Mouse (Mus musculus) neural tube, embryonic 11.5 days (tissue): ENCODE measurements around the gene Pstk. TPM values are rescaled to one million over a fixed set of nuclear protein-coding genes. Genes with fewer than 3 reads are reported as not detected.
"Not testable (repeated sequence)": the region's sequence is repeated elsewhere in the genome, so short reads cannot be mapped to it uniquely, and the experiment has no call there.

Experiments
- ATAC-seq: fragments of 200-750 bp; cut with Nextera tagmentation; 2 replicates; pipeline ENCODE4 v1.8.0; 2017; ENCODE audit warnings: moderate number of reproducible peaks, mild to moderate bottlenecking, moderate TSS enrichment, moderate library complexity; ENCODE audit not compliant: insufficient read depth, low FRiP score, low TSS enrichment
- DNase-seq: peaks from one replicate; pipeline ENCODE4 v3.0.0-alpha.2; 2015; ENCODE audit warnings: low spot score
- H3K27ac ChIP-seq: fragments of 300-500 bp; sonication (generic); 2 replicates; pipeline ENCODE4 v1.5.1; 2014; ENCODE audit warnings: low read depth, mild to moderate bottlenecking, low read length
- H3K27me3 ChIP-seq: fragments of 300-500 bp; sonication (generic); 2 replicates; pipeline ENCODE4 v1.6.1; 2014; ENCODE audit warnings: mild to moderate bottlenecking, low read length, mixed read lengths; ENCODE audit not compliant: control insufficient read depth, insufficient read depth
- H3K36me3 ChIP-seq: fragments of 300-500 bp; sonication (generic); 2 replicates; pipeline ENCODE4 v1.6.1; 2014; ENCODE audit warnings: mild to moderate bottlenecking, low read length, moderate library complexity, mixed read lengths; ENCODE audit not compliant: control insufficient read depth, insufficient read depth
- H3K4me1 ChIP-seq: fragments of 300-500 bp; sonication (generic); 2 replicates; pipeline ENCODE4 v1.6.1; 2014; ENCODE audit warnings: low read length, mixed read lengths; ENCODE audit not compliant: control insufficient read depth, insufficient read depth
- H3K4me2 ChIP-seq: fragments of 300-500 bp; sonication (generic); 2 replicates; pipeline ENCODE4 v1.6.1; 2014; ENCODE audit warnings: low read depth, mild to moderate bottlenecking, moderate library complexity
- H3K4me3 ChIP-seq: fragments of 300-500 bp; sonication (generic); 2 replicates; pipeline ENCODE4 v1.5.1; 2014; ENCODE audit warnings: low read depth, low read length
- H3K9ac ChIP-seq: fragments of 300-500 bp; sonication (generic); 2 replicates; pipeline ENCODE4 v1.6.1; 2014; ENCODE audit warnings: mild to moderate bottlenecking, low read length
- H3K9me3 ChIP-seq: fragments of 300-500 bp; sonication (generic); 2 replicates; pipeline ENCODE4 v1.6.1; 2016; ENCODE audit warnings: low read length; ENCODE audit not compliant: control insufficient read depth
- WGBS: fragments of 180-500 bp; shearing (Covaris S2); extraction: QIAGEN DNeasy Blood & Tissue Kit; methylation state at CpG from one replicate; pipeline ENCODE4 v1.1.7; 2014; 5-methylcytosine and 5-hydroxymethylcytosine counted together
- polyA plus RNA-seq: library from polyadenylated mRNA; unstranded; fragments of >200 nt; fragmentation: Nextera tagmentation; extraction: Ambion mirVana; gene quantifications from 2 replicates; pipeline ENCODE4 v1.2.1, GENCODE M21; 2014

Pstk gene
- polyA plus RNA-seq, 1 experiment from 2014 or later: 53.9 TPM

DNA sequence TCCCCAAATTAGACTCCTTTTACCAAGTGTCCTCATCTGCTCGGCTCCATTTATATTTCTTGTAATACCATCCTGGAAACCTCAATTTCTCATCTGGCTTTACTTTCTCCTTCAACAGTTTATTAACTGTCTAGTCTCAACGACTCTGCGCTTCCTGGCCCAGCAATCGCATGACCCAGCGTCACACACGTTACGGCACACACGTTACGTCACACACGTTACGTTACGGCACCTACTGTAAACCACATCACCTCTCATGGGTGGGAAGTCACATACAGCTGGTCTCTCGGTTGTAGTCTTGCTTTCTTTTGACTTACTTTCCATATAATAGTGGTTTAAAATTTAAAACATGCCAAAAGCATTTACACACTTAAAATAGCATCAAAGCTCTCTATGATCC lies 14.8 kb upstream of the Pstk start:
- H3K9me3 ChIP-seq: no peaks in the 10 kb centered on the region
- H3K27ac ChIP-seq: no peak overlapping the region
- WGBS: 97% methylated on average over 13 of the region's 13 CpGs
- peaks cover under 1% of the 10 kb centered on the region; the same call in 1 of the 2 replicates for H3K4me1 ChIP-seq
- no peak overlapping the region for H3K4me2 ChIP-seq
- H3K36me3 ChIP-seq: peaks cover 3% of the 10 kb centered on the region; the same call in 1 of the 2 replicates
- no peak overlapping the region for H3K9ac ChIP-seq
- no peaks in the 10 kb centered on the region for H3K27me3 ChIP-seq
- no peak for DNase-seq
- H3K4me3 ChIP-seq: no peak overlapping the region
- no peak for ATAC-seq

DNA sequence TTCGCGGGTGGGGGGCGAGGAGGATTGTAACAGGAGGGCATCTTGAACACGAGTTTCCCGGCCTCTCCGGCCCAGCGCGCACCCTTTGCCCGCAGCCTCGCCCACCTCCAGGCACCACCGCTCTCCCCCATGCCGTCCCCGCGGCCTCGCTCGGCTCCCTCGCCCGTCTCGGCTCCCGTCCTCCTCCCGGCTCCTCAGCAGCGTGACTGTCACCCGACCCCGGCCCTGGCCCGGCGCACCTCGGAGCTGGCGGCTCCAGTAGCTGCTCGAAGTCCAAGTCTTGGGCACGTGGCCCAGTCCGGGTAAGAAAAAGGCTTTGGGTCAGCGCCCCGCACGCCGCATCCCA lies 8.7 kb upstream of the Pstk start:
- Histone ChIP-seq H3K4me3 (peak overlapping the region; percentile 81), H3K4me1 (peaks cover 11% of the 10 kb centered on the region), H3K27me3 (no peaks in the 10 kb centered on the region), H3K9ac (peak overlapping the region; percentile 88), H3K4me2 (peak overlapping the region; percentile 93), H3K27ac (peak overlapping the region; percentile 78; the same call in 1 of the 2 replicates), H3K9me3 (no peaks in the 10 kb centered on the region), H3K36me3 (peaks cover 3% of the 10 kb centered on the region; the same call in 1 of the 2 replicates)
- WGBS: under 1% methylated on average over 34 of the region's 35 CpGs
- ATAC-seq (peak; percentile 72), DNase-seq (no peak)

DNA sequence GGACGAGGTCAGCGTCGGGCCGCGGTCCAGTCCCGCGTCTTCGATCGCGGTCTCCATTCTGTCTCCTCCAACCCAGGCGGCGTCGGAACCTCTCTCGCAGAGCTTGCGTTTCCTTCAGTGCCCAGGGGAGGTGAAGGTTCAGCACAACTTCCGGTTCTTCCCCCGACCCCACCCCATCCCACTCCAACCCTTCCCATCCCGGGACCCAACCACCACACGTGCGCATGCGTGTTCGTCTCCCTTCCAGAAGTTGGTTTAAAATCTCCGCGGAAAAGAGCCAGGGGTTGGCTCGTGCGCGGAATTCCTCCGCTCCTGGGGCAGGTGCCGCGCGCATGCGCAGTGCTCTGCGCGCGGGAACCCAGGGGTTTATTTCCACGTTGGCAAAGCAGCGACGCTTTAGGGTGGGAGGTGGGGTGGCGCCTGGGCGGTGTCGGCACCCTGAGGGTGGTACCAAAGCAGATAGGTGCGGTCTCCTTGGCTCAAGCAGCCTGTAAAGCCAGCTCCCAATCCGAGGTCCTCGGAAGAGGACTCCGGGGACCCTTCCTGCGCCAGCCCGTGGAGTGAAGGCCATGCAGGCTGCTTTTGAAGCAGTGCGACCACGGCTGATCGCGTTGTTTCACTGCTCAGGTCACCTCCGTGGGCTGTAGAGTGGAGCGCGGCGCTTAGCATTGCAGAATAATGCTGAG lies 8.2 kb upstream of the Pstk start, which contains the start of gene 2310057M21Rik:
Gene 2310057M21Rik (minus strand): TSS at position 145 of the 686 bp plus-strand sequence.
- Histone ChIP-seq H3K4me1 (peaks cover 11% of the 10 kb centered on the region), H3K27me3 (no peaks in the 10 kb centered on the region), H3K4me2 (peak within 1 kb of the TSS; percentile 93), H3K9me3 (no peaks in the 10 kb centered on the region), H3K27ac (peak within 1 kb of the TSS; percentile 78), H3K36me3 (no peaks in the 10 kb centered on the region), H3K4me3 (peak within 1 kb of the TSS; percentile 81), H3K9ac (peak within 1 kb of the TSS; percentile 88)
- under 1% methylated on average over 55 of the region's 55 CpGs for WGBS
- DNase-seq (peak; percentile 98), ATAC-seq (peak; percentile 98)

DNA sequence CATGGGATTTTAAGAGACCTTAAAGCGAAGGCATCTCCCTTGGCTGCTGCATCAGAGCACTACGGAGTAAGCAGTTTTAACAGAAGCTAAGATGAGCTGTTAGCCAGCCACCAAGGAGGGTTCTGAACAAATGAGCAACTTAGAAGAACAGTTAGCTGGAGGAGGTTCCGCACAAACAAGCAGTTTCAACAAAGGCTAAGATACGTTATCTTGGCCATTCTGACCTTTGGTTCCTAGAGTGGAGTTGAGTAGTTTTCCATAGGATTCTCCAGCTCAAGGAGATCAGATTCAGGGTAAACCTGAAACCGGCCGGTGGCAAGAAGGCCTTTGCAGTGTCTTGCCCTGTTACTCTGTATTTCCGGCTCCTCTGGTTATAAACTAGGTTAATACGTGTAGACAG lies 6.8 kb upstream of the Pstk start:
- Histone ChIP-seq H3K4me1 (peaks cover 11% of the 10 kb centered on the region), H3K27ac (no peak overlapping the region), H3K4me3 (no peak overlapping the region), H3K27me3 (no peaks in the 10 kb centered on the region), H3K36me3 (no peaks in the 10 kb centered on the region), H3K9me3 (no peaks in the 10 kb centered on the region), H3K4me2 (no peak overlapping the region), H3K9ac (no peak overlapping the region)
- no peak for DNase-seq
- WGBS: 92% methylated on average over 8 of the region's 8 CpGs
- ATAC-seq: no peak

DNA sequence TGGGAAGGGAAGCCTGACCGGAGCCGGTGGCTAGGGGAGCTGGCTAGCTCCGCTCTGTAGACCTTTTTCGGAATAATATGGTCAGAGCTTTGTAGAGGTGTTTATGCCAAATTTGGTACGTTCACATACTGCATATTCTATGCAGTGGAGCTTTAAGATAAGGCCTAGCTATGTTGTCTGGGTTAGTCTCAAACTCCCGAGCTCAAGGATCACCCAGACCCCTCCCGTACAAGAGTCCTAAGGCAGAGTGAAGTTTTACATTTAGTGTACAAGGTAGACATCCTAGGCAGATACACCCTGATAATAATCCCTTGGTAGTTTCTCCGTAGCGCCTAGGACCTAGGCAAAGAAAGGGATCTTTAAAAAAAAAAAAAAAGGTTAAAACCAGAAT lies 524 bp downstream of the Pstk start:
- Histone ChIP-seq H3K27me3 (no peaks in the 10 kb centered on the region), H3K4me3 (peak overlapping the region; percentile 53), H3K36me3 (no peaks in the 10 kb centered on the region), H3K4me2 (peak overlapping the region; percentile 68), H3K4me1 (peaks cover 5% of the 10 kb centered on the region; the same call in 1 of the 2 replicates), H3K27ac (peak overlapping the region; percentile 71), H3K9me3 (no peaks in the 10 kb centered on the region), H3K9ac (peak overlapping the region; percentile 77)
- no peak for DNase-seq
- WGBS: 7% methylated on average over 9 of the region's 9 CpGs
- ATAC-seq: peak; percentile 41

DNA sequence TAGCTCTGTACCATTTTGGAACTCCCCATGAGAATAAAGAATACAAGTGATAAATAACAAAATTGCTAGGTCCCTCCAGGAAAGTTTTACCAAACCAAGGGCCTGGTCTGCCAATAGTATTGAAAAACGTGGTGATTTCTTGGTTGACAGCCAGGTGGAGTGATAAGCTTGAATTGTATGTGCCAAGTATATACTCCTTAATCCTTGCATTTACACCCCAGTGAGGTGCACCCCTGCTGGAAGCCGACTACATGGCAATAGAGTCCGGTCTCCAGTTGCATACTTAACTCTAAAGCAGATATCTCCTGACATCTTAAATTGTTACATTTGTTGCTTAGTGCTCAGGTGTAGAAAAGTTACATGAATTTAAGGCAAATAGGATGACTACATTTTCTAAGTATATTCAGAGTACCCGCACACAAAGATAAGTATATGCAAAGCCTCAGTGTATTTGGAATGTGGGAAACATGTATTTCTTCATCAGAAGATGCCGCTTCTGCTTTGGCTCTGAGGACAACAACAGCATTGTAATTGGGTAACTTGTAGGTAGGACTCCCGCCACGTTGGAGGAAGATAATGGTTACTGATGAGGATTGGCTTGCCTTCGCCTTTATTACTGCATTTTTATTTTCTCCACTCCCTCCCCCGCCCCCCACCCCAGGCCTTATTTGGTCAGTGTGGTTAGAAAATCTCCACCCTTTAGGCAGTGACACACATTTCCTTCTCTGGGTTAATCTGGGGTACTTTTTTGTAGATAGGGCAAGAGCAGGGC lies 1.1 kb downstream of the Pstk start:
- peak overlapping the region; percentile 68 for H3K4me2 ChIP-seq
- no peak for ATAC-seq
- no peak overlapping the region for H3K27ac ChIP-seq
- peaks cover 5% of the 10 kb centered on the region; the same call in 1 of the 2 replicates for H3K4me1 ChIP-seq
- WGBS: 73% methylated on average over 9 of the region's 9 CpGs
- peak; percentile 14 for DNase-seq
- peak overlapping the region; percentile 77 for H3K9ac ChIP-seq
- H3K27me3 ChIP-seq: no peaks in the 10 kb centered on the region
- H3K36me3 ChIP-seq: no peaks in the 10 kb centered on the region
- peak overlapping the region; percentile 53 for H3K4me3 ChIP-seq
- no peaks in the 10 kb centered on the region for H3K9me3 ChIP-seq

DNA sequence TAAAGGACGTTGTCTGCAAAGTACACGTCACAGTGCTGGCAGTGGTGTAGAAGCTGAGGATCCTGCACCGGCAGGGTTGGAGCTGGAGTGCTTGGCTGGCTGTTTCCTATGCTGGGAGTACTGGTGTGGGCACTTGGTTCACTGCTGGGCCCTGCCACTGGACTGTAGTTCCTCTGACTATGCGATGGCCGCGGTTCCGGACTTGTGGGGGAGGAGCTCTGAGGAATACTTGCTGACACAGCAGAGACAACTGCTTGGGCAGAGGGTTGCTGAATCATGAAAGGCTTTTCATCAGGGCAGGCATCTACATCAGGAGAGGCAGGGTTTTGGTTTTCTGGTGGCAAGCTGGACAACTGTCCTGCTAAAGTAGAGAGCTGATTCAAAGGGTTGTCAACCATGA lies 20.8 kb downstream of the Pstk start:
- not testable (repeated sequence) for DNase-seq, H3K4me3 ChIP-seq, ATAC-seq, H3K27me3 ChIP-seq, H3K9me3 ChIP-seq, H3K4me1 ChIP-seq, H3K27ac ChIP-seq, H3K4me2 ChIP-seq, H3K9ac ChIP-seq, H3K36me3 ChIP-seq
- 87% methylated on average over 6 of the region's 7 CpGs for WGBS

DNA sequence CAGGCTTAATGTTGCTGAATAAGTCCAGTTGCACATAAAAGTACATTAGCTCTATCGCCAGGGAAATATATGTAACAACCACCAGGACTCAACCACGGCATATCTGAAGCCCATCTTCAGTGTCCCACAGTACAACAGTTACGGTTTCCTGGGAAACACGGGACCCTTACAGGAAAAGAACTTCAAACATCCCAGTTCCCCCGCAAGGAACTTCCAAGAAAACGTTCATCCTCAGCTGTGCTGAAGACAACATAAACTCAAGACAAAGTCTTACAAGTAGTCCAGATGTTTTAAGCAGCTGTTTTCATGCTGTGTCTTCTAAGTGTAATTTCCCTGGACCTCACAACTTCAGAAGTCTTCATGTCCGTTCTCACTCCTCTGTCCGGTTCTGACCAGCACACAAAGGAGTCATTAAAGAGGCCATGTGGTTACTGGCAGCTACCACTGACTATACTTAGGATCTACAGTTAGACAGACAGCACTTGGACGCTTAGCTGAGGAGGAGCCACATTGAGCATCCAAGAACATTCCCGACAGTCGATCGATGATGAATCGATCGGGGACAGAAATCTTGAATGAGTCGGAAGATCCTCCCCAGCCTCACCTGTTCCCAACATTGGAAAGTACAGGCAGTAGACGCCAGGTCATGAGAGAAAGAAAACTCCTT lies 38.5 kb downstream of the Pstk start:
- 5% methylated on average over 16 of the region's 16 CpGs for WGBS
- ATAC-seq: peak; percentile 29; the same call in 1 of the 2 replicates
- peak; percentile 37 for DNase-seq

More for the DNA sequence above, 38.5 kb downstream of the Pstk start:
- Histone ChIP-seq H3K4me1 (peaks cover 15% of the 10 kb centered on the region; the same call in 1 of the 2 replicates), H3K27ac (peak overlapping the region; percentile 24; the same call in 1 of the 2 replicates), H3K4me3 (peak overlapping the region; percentile 80), H3K9ac (peak overlapping the region; percentile 85), H3K27me3 (no peaks in the 10 kb centered on the region), H3K36me3 (no peaks in the 10 kb centered on the region), H3K9me3 (no peaks in the 10 kb centered on the region), H3K4me2 (peak overlapping the region; percentile 70)
